Mouse (Mus musculus): Measurements from ENCODE around the gene Klhl22. TPM values are rescaled to one million over a fixed set of nuclear protein-coding genes. Genes with fewer than 3 reads are reported as not detected.

Klhl22 gene
- polyA plus RNA-seq, 1 experiment from 2014 or later: 48.0 TPM

- Histone ChIP-seq H3K4me1 (ENCODE audit: control insufficient read depth, insufficient read depth, low read length) (peaks cover 4% of the 10 kb centered on the region), H3K4me2 (ENCODE audit: low read depth, low read length) (peak overlapping the region; percentile 97), H3K9me3 (replicated peaks; ENCODE audit: control insufficient read depth, low read length) (no peaks in the 10 kb centered on the region), H3K36me3 (replicated peaks; ENCODE audit: control insufficient read depth, insufficient read depth, low read depth, low read length) (no peaks in the 10 kb centered on the region), H3K27ac (replicated peaks; ENCODE audit: low read depth, low read length) (no peak overlapping the region), H3K9ac (replicated peaks; ENCODE audit: low read length) (peak overlapping the region; percentile 93), H3K4me3 (ENCODE audit: low read depth, low read length) (peak overlapping the region; percentile 75), H3K27me3 (ENCODE audit: control insufficient read depth, insufficient read depth, low read length) (no peaks in the 10 kb centered on the region)
- ATAC-seq (replicated peaks; ENCODE audit: insufficient number of reproducible peaks, low FRiP score, low TSS enrichment, low read depth) (0 out of 2 replicates have a peak, but pooled peaks have one; percentile 8), DNase-seq (ENCODE audit: low spot score) (no peak)
- 56% methylated on average over 9 of the region's 9 CpGs for WGBS
These were observed 516 bp upstream of the Klhl22 start for GRCm38 (mm10) chr16:17758902-17759301.

- Histone ChIP-seq H3K4me3 (ENCODE audit: low read depth, low read length) (peak overlapping the region; percentile 75), H3K4me1 (ENCODE audit: control insufficient read depth, insufficient read depth, low read length) (peaks cover 4% of the 10 kb centered on the region), H3K4me2 (ENCODE audit: low read depth, low read length) (peak overlapping the region; percentile 97), H3K36me3 (replicated peaks; ENCODE audit: control insufficient read depth, insufficient read depth, low read depth, low read length) (no peaks in the 10 kb centered on the region), H3K9ac (replicated peaks; ENCODE audit: low read length) (peak overlapping the region; percentile 93), H3K27me3 (ENCODE audit: control insufficient read depth, insufficient read depth, low read length) (no peaks in the 10 kb centered on the region), H3K9me3 (replicated peaks; ENCODE audit: control insufficient read depth, low read length) (no peaks in the 10 kb centered on the region), H3K27ac (replicated peaks; ENCODE audit: low read depth, low read length) (0 out of 2 replicates have a peak overlapping the region, but pooled peaks have one; percentile 28)
- WGBS: 1% methylated on average over 53 of the region's 54 CpGs
- peak; percentile 43 for DNase-seq (ENCODE audit: low spot score)
- no peak; the same call in 1 of the 2 replicates for ATAC-seq (replicated peaks; ENCODE audit: insufficient number of reproducible peaks, low FRiP score, low TSS enrichment, low read depth)
These were observed 449 bp downstream of the Klhl22 start for GRCm38 (mm10) chr16:17759813-17760321.

- ATAC-seq (replicated peaks; ENCODE audit: insufficient number of reproducible peaks, low FRiP score, low TSS enrichment, low read depth): no peak
- H3K9ac ChIP-seq (replicated peaks; ENCODE audit: low read length): no peak overlapping the region
- WGBS: 31% methylated on average over 8 of the region's 8 CpGs
These were observed 1.2 kb downstream of the Klhl22 start for GRCm38 (mm10) chr16:17760657-17761056.

GRCm38 (mm10) chr16:17761074-17761473 lies 1.7 kb downstream of the Klhl22 start:
- Histone ChIP-seq H3K9me3 (replicated peaks; ENCODE audit: control insufficient read depth, low read length) (no peaks in the 10 kb centered on the region), H3K27me3 (ENCODE audit: control insufficient read depth, insufficient read depth, low read length) (no peaks in the 10 kb centered on the region), H3K4me2 (ENCODE audit: low read depth, low read length) (no peak overlapping the region; the same call in 1 of the 2 replicates), H3K27ac (replicated peaks; ENCODE audit: low read depth, low read length) (no peak overlapping the region), H3K36me3 (replicated peaks; ENCODE audit: control insufficient read depth, insufficient read depth, low read depth, low read length) (no peaks in the 10 kb centered on the region; the same call in 1 of the 2 replicates), H3K4me1 (ENCODE audit: control insufficient read depth, insufficient read depth, low read length) (peaks cover 4% of the 10 kb centered on the region), H3K4me3 (ENCODE audit: low read depth, low read length) (no peak overlapping the region), H3K9ac (replicated peaks; ENCODE audit: low read length) (no peak overlapping the region)
- WGBS: 28% methylated on average over 1 of the region's 1 CpGs
- ATAC-seq (replicated peaks; ENCODE audit: insufficient number of reproducible peaks, low FRiP score, low TSS enrichment, low read depth) (no peak), DNase-seq (ENCODE audit: low spot score) (peak; percentile 36)

More at GRCm38 (mm10) chr16:17760657-17761056, 1.2 kb downstream of the Klhl22 start:
- Histone ChIP-seq H3K27ac (replicated peaks; ENCODE audit: low read depth, low read length) (no peak overlapping the region), H3K9me3 (replicated peaks; ENCODE audit: control insufficient read depth, low read length) (no peaks in the 10 kb centered on the region), H3K4me1 (ENCODE audit: control insufficient read depth, insufficient read depth, low read length) (peaks cover 4% of the 10 kb centered on the region), H3K27me3 (ENCODE audit: control insufficient read depth, insufficient read depth, low read length) (no peaks in the 10 kb centered on the region), H3K36me3 (replicated peaks; ENCODE audit: control insufficient read depth, insufficient read depth, low read depth, low read length) (no peaks in the 10 kb centered on the region; the same call in 1 of the 2 replicates), H3K4me2 (ENCODE audit: low read depth, low read length) (peak overlapping the region; percentile 19), H3K4me3 (ENCODE audit: low read depth, low read length) (peak overlapping the region; percentile 75)
- DNase-seq (ENCODE audit: low spot score): peak; percentile 75

GRCm38 (mm10) chr16:17764108-17764511 lies 4.7 kb downstream of the Klhl22 start:
- no peaks in the 10 kb centered on the region for H3K9me3 ChIP-seq (replicated peaks; ENCODE audit: control insufficient read depth, low read length)
- H3K27me3 ChIP-seq (ENCODE audit: control insufficient read depth, insufficient read depth, low read length): no peaks in the 10 kb centered on the region
- ATAC-seq (replicated peaks; ENCODE audit: insufficient number of reproducible peaks, low FRiP score, low TSS enrichment, low read depth) (no peak), DNase-seq (ENCODE audit: low spot score) (no peak)
- peaks cover 4% of the 10 kb centered on the region for H3K4me1 ChIP-seq (ENCODE audit: control insufficient read depth, insufficient read depth, low read length)
- no peak overlapping the region for H3K4me2 ChIP-seq (ENCODE audit: low read depth, low read length)
- H3K36me3 ChIP-seq (replicated peaks; ENCODE audit: control insufficient read depth, insufficient read depth, low read depth, low read length): peaks cover 2% of the 10 kb centered on the region; the same call in 1 of the 2 replicates
- H3K9ac ChIP-seq (replicated peaks; ENCODE audit: low read length): no peak overlapping the region
- WGBS: 80% methylated on average over 4 of the region's 4 CpGs
- H3K4me3 ChIP-seq (ENCODE audit: low read depth, low read length): no peak overlapping the region
- no peak overlapping the region for H3K27ac ChIP-seq (replicated peaks; ENCODE audit: low read depth, low read length)

- no peak for ATAC-seq (replicated peaks; ENCODE audit: insufficient number of reproducible peaks, low FRiP score, low TSS enrichment, low read depth)
- Histone ChIP-seq H3K27ac (replicated peaks; ENCODE audit: low read depth, low read length) (no peak overlapping the region), H3K4me3 (ENCODE audit: low read depth, low read length) (no peak overlapping the region), H3K9me3 (replicated peaks; ENCODE audit: control insufficient read depth, low read length) (no peaks in the 10 kb centered on the region), H3K4me1 (ENCODE audit: control insufficient read depth, insufficient read depth, low read length) (no peaks in the 10 kb centered on the region), H3K27me3 (ENCODE audit: control insufficient read depth, insufficient read depth, low read length) (no peaks in the 10 kb centered on the region), H3K9ac (replicated peaks; ENCODE audit: low read length) (no peak overlapping the region), H3K36me3 (replicated peaks; ENCODE audit: control insufficient read depth, insufficient read depth, low read depth, low read length) (peaks cover 2% of the 10 kb centered on the region; the same call in 1 of the 2 replicates), H3K4me2 (ENCODE audit: low read depth, low read length) (no peak overlapping the region)
- DNase-seq (ENCODE audit: low spot score): no peak
- WGBS: 83% methylated on average over 7 of the region's 7 CpGs
These were observed 9.4 kb downstream of the Klhl22 start for GRCm38 (mm10) chr16:17768834-17769233.

GRCm38 (mm10) chr16:17771117-17771865 lies 11.9 kb downstream of the Klhl22 start:
- no peak overlapping the region for H3K4me3 ChIP-seq (ENCODE audit: low read depth, low read length)
- WGBS: 84% methylated on average over 4 of the region's 4 CpGs
- no peaks in the 10 kb centered on the region for H3K4me1 ChIP-seq (ENCODE audit: control insufficient read depth, insufficient read depth, low read length)
- H3K9ac ChIP-seq (replicated peaks; ENCODE audit: low read length): no peak overlapping the region
- no peaks in the 10 kb centered on the region for H3K27me3 ChIP-seq (ENCODE audit: control insufficient read depth, insufficient read depth, low read length)
- peaks cover 5% of the 10 kb centered on the region for H3K36me3 ChIP-seq (replicated peaks; ENCODE audit: control insufficient read depth, insufficient read depth, low read depth, low read length)
- no peak overlapping the region for H3K4me2 ChIP-seq (ENCODE audit: low read depth, low read length)
- DNase-seq (ENCODE audit: low spot score) (peak; percentile 20), ATAC-seq (replicated peaks; ENCODE audit: insufficient number of reproducible peaks, low FRiP score, low TSS enrichment, low read depth) (no peak)
- no peaks in the 10 kb centered on the region for H3K9me3 ChIP-seq (replicated peaks; ENCODE audit: control insufficient read depth, low read length)
- H3K27ac ChIP-seq (replicated peaks; ENCODE audit: low read depth, low read length): no peak overlapping the region

GRCm38 (mm10) chr16:17776828-17777227 lies 17.4 kb downstream of the Klhl22 start:
- Histone ChIP-seq H3K4me1 (ENCODE audit: control insufficient read depth, insufficient read depth, low read length) (no peaks in the 10 kb centered on the region), H3K9me3 (replicated peaks; ENCODE audit: control insufficient read depth, low read length) (no peaks in the 10 kb centered on the region), H3K27me3 (ENCODE audit: control insufficient read depth, insufficient read depth, low read length) (no peaks in the 10 kb centered on the region), H3K4me2 (ENCODE audit: low read depth, low read length) (no peak overlapping the region), H3K9ac (replicated peaks; ENCODE audit: low read length) (no peak overlapping the region), H3K4me3 (ENCODE audit: low read depth, low read length) (no peak overlapping the region), H3K27ac (replicated peaks; ENCODE audit: low read depth, low read length) (no peak overlapping the region), H3K36me3 (replicated peaks; ENCODE audit: control insufficient read depth, insufficient read depth, low read depth, low read length) (peaks cover 8% of the 10 kb centered on the region)
- no peak for ATAC-seq (replicated peaks; ENCODE audit: insufficient number of reproducible peaks, low FRiP score, low TSS enrichment, low read depth)
- DNase-seq (ENCODE audit: low spot score): peak; percentile 44
- 66% methylated on average over 11 of the region's 11 CpGs for WGBS
